Mouse (Mus musculus): ENCODE results near the gene Stk40.

- TF ChIP-seq GATA1 (IDR thresholded peaks at IDR 0.05; ENCODE audit: borderline replicate concordance, low read length) (no peak), CTCF (IDR thresholded peaks at IDR 0.05; ENCODE audit: low read depth, low read length) (no peak), POLR2AphosphoS5 (IDR thresholded peaks at IDR 0.05; ENCODE audit: insufficient replicate concordance, low read depth, low read length) (no peak), TAL1 (conservative IDR thresholded peaks at IDR 0.05; ENCODE audit: low read depth, low read length) (no peak), GATA2 (IDR thresholded peaks at IDR 0.05; ENCODE audit: borderline replicate concordance, low read depth, low read length) (no peak)
These were observed 57.2 kb downstream of the Stk40 start for GRCm38 (mm10) chr4:126160981-126161380.

Data from G1E (cell line).